Mouse (Mus musculus) megakaryocyte progenitor cell, adult 5-6 weeks (primary cell): ENCODE measurements at regions not wholly inside any gene's neighbourhood (a gene's known extent, or its start where the extent isn't known, plus 50 kb on each side); places are given as distances from the start of the nearest gene placed in this dataset.

ENCODE experiments used
- ATAC-seq: replicated peaks from 2 replicates; pipeline ENCODE4 v1.8.0; 2016; ENCODE audit warnings: mild to moderate bottlenecking, moderate TSS enrichment, inconsistent platforms; ENCODE audit not compliant: poor library complexity

DNA sequence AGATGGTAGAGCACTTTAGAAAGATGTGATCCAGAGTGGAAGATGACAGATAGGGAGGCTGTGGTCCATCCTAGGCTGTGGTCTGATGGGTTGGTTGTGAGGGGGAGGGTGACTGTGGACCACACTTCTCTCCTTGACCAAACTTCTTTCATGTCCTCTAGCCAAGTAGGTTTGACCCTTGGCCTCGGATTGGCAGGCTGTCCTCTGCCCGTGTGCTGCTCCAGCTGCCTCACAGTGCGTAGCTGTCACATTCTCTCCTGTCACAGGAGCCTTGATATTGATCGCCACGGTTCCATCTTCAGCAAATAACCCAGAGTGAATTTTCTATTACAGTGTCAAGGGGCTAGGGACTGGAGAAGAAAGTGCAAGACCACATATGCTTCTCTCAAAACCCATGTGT lies 506.9 kb downstream of the Tbc1d22a start:
- ATAC-seq: no peak

DNA sequence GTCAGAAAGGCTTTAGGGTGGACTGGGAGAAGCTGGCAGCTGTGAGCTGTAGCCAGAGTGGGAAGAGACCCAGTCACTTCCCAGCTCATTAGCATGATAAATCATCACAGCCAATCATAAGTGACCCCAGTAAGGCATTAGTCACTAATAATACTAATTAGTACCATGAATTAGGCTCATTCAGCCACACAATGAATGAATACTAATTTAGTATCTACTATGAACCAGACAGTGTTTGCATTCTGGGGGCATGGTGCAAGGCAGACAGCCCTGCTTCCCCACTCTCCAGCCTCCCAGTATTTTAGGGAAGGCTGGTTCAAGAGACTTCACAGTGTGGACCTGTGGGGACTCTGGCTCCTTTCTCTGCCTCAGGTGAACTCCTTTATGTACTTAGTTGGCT lies 523.7 kb downstream of the Tbc1d22a start:
- ATAC-seq: no peak

DNA sequence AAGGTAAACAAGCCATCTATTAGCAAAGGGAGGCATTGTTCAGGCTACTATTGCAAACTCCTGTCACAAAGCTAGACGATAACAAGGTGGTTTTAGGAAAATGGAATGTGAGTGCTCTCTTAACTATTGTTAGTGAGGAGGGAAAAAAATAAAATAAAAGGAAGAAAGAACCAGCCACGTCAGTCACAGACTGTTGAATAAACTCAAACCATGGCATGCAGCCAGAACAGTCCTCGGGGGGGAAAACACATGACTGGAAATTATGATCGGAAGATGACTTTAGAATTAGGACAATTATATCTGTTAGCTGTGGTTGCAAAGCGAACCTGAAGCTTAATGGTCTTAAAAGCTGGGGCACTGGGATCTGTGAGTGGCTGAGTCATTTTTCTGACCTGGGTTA lies 524.1 kb downstream of the Tbc1d22a start:
- ATAC-seq: no peak

DNA sequence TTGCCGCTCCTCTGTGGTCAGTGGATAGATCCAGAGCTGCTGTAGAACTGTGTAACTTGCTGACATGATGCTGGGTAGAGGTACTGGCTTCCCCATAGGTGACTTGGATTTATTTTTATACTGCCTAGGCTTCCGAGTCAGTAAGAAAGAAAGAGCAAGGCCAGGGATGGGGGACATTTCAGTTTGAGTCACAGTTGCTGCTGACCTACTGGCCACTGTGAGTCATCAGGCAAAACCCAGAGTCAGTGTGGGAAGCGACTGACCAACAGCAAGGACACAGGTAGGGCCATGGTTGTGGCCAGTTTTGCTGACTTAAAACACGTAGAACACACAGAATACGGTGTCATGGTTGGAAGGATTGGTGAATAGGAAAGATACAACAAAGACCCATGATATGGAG lies 524.5 kb downstream of the Tbc1d22a start:
- no peak for ATAC-seq

DNA sequence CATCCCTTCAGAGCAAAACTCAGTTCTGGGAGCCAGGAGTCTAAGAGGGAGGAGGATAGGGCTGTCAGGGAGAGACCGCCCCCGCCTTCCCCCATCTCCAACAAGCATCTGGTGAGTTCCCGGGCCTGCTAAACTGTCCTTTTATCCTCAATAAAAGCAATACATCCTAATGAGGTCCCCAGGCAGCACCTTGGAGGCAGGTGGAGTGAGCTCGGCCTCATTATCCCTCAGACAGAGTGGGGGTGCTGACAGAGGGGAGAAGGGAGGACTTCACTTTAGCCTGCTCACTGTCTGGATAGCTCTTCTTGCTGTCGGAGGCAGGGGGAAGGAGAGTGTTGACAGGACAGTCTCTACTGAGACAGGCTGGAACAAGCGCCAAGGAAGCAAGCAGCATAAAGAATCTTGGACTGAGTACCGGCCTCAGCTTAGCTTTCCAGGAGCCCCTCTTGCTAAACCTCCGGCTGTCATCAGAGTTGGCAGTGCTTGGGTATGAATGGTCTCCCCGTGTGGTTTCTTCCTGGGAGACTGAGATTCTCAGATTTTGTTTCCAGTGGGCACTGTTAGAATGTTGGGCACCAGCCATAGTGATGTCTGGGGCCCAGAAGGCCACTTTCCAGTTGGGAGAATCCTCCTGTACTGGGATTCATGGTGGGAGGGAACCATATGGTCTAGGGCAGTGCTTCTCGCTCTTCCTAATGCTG lies 537.3 kb downstream of the Tbc1d22a start:
- no peak for ATAC-seq

DNA sequence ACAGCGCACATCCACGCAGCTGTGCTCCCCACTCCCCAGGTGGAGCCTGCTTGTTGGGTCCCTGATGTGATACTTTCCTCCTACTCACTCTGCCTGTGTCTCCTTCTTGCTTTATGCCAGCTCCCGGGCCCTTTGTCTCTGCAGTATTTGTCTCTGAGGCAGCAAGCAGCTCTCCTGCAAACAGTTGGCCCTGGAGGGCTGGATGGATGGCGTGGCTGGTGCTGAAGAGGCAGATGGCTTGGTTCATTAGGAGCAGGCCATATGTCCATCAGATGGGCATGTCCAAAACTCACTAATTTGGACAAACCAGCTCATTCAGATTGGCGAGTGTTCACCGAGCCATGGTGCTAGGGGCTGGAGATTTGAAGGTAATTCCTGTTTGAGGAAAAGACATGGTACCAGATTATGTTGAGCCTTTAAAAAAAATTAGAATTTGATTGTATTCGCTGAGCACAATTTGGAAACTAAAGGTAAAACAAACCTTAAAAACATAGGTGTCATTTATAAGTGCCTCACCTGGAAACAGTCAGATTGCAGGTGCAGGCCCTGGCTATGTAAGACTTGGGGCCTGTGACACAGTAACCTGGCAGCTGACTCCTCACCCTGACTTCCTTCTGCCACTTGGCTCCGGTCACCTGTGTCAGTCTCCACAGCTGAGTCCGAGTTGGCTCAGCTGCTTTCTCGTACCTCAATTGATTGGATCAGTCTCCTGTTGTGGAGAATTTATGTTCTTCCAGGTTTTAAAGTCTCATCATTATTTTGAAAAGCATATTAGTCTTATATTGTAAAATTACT lies 549.5 kb downstream of the Tbc1d22a start:
- ATAC-seq: no peak

DNA sequence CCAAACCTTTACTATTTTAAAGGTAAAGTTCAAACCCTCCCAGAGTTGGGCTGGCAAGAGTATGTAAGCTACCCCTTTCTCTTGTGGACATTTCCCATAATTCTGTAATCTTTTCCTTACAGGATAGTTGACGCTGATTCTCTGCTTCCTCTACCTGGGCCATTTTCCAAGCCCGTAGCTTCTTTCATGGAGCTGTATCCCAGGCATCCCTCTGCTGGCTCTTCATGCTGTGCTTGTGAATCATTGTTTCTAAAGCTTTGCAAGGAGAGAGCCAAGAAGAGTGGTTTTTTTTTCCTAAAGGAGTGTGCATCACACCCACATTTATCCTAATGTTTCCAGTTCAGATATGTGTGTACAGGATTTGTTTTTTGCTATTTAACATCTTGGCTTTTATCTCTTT lies 553.4 kb downstream of the Tbc1d22a start:
- ATAC-seq: no peak

DNA sequence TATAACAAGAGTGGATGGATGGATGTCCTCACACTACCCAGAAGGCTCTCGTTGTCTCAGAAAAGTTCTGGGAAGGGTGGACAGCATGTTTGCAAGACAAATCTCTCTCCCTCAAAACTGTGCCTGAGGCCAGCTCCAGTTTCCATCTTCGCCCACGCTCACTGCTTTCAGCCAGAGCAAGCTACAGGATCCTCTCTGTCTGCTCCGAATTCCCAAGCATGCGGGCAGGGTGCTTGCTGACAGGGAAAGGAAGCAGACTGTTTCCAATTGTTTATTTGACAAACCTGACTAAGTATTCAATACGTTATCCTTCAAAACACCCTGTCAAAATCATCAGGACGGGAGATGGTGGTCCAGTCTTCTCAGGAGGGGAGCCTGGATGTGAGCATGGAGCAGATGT lies 558.8 kb downstream of the Tbc1d22a start:
- ATAC-seq: no peak

DNA sequence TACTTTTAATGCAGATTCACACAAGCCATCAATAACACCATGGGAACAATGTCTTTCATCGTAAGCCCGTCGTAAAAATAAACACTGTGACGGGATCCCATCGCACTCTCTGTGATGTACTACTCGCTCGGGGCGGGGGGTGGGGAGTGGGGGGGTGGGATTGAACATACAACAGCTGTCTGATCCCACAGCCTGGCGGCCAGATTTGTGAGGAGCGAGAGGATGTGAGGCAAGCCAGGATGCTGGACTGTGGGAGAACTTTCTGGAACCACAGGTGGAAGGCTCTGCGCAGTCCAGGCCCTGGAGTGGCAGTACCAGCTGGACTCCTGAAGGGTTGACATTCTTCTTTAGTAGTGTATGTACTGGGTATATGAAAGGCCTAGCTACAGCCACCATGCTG lies 563.7 kb downstream of the Tbc1d22a start:
- no peak for ATAC-seq

DNA sequence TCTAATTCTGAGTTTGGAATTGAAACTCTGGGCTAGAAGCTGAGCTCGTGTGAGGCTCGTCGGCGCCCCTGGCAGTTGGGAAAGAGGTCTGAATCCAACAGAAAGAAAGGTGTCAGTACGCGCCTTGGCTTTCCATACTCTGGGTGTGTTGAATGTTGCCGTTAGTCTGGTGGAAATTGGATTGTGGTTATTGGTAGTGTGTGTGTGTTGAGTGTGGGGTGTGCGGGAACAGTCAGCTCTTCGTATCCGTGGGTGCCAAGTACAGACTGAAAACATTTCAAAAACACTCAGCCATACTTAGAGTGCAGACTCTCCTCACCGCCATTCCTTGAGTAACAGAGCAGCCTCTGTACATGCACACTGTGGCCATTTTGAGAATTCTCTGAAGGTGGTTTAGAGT lies 566.9 kb downstream of the Tbc1d22a start:
- ATAC-seq: no peak

DNA sequence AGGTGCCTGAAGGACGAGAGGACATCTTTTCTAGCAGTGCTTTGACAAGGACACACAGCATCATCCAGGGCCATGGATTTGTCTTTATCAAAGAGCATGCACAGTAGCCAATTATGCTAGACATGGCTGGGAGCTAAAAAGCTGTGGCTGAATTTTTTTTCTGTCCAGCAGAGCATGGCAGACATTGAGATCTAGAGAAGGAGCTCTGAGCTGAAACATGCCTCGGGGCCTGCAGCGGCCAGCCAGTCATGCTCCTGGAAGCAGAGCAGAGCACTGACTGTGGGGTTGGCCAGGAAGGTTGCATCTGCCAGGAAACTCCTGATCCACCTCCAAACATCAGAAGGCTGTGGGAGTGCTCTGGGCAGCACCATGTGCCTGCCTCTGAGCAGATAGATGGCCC lies 580.5 kb downstream of the Tbc1d22a start:
- ATAC-seq: no peak

DNA sequence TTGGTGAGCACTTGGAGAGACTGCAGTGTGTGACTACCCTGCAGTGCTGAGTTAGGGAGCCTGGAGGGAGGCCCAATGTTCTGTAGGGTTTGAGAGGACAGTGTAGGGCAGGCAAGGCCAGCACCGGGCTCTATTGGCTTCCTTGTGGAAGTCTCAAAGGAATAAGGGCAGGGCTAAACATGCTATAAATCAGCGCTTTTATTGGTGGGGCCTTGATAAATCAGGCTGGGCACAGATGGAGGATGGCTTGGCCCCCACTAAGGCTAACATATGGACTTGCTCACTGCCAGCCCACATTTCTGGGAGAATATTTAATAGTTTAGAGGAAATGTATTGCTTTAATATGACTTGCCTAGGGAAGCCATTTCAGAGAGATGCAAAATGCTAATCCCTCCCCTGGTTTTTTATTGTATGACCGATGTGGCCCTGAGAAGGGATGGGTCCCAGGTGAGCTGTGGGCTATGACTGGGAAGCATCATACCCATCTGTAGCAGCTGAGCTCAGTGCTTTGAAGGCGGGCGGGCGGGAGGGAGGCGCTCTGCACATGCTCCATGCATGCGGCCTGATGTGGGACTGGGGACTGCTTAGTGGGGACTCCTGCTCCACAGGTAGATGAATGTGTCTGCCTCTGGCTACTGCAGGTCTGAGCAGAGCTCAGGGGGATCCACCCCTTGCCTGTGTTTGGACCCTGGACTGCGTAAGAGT lies 584.4 kb downstream of the Tbc1d22a start:
- ATAC-seq: no peak

DNA sequence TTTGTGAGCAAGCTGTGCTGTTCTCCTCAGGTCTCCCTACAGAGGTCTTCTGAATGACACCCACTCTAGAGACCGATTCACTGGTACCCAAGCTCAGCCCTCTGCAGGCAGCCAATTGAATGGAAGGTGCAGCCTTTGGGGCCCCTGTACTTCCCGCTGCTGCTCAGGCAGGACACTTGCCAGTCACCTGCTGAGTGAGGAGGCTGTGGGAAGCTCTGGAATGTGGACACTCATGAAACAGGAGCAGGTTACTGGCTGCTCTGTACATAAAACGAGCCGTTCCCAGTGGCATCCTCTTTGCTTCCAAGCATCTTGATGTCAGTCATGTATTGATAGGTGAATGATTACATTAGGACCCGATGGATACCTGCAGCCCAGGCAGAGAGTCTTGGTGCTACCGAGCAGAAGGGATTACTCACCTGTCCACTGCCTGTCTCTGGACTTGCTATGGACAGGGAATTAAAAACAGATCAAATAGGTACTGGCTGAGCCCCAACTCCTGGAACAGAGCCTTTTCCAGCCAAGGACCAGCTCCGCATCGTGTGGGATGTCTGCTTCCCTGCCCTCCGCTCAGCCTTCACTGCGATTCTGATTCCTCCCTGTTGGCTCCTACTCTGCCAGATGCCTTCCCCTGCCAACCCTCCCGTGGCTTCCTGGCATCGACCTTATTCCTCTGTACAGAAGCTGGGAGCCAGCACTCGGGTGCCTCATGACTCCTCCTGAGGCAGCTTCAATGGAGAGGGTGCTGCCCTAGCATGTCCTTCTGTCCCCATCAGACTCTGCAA lies 593.2 kb downstream of the Tbc1d22a start:
- ATAC-seq: no peak

DNA sequence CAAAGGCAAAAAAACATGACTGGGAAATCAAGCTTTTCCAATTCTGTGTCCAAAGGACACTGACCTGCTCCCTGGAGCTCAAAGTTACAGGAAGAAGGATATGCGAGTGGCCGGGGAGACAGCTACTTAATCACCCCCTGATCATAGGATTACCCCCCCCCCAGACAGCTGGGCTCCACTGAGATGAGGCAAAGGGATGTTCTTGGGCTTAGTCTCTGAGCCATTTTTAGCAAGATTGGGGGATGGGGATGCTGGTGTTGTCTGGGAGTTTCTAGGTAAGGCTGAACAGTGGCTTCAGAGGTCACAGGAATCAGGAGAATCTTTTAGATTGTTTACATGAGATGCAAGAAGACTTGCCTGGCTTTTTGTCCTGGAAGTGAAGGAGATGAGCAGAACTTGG lies 597.6 kb downstream of the Tbc1d22a start:
- ATAC-seq: no peak

DNA sequence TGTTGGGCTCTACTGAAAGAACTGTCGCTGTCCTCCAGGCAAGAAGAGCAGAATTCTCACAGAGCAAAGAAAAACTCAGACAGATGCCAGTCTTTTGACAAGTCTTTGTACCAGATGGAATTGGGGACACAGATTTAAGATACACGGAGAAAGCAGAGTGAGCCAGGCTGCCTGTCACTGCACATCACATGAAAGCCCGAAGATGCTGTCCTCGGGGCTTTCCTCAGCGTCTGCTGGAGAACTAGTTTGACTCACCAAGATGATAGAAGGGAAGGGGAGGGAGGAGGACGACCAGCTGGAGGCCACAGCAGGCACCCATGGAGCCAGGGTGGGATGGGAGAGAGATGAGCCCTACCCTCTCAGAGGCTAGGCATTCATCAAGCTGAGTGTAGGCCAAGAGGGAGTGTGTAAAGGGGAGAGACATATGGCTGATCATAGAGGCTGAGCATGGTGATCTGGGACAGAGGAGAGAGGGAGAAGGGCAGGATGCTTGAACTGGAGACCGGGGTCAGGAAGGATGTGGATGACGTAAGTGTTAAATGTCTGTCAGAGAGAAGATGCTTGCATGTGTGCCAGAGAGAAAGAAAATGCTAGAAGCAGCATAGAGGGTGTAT lies 600.7 kb downstream of the Tbc1d22a start:
- ATAC-seq: no peak

DNA sequence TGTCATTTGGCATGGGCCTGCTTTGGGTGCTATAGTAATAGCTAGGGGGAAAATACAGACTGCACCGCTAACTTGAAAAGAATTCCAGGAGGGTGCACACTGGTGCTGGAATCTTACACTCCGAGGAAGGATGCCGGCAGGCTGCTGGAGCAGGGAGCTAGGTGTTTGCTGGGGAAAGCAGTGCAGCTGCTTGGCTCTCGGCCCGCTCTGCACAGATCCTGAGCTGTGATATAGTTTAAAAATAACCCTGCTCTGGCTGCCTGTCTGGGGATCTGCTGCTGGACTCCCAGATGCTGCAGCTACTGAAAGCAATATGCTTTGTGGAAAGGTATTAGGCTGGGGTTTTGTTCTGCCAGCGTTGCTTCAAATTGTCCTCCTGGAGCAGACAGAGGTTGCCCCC lies 621.7 kb downstream of the Tbc1d22a start:
- ATAC-seq: no peak

DNA sequence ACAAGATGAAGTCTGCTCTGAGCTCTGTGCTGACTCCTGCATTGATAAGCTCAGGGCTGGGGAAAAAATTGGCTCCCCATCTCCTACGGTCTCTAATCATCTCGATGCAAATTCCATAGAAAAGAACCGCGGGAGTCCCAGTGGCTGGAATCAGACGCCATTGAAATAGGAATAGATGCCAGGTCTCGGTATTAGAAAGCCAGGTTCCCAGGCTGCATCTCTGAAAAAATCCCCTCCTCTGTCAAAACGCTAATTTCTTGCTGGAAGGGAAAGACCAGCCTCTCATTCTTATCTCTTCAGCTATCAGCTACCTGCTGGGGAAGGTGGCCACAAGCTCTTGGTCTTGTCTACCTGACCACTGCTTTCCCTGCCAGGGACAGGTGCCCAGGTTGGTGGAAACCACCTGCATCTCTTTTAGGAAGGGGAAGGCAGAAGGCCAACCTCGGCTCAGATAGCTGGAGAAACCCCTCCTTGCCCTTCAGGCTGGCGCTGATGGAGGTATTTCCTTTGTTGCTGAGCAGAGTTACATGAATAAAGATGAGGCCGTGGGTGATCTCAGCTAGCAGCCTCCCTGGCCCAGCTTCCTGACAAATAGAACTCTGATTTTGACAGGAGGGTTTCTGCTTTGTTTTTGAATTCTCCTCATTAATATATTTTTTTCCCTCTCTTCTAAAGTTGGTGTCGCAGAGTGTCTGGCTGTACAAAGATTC lies 638.1 kb downstream of the Tbc1d22a start:
- ATAC-seq: no peak

DNA sequence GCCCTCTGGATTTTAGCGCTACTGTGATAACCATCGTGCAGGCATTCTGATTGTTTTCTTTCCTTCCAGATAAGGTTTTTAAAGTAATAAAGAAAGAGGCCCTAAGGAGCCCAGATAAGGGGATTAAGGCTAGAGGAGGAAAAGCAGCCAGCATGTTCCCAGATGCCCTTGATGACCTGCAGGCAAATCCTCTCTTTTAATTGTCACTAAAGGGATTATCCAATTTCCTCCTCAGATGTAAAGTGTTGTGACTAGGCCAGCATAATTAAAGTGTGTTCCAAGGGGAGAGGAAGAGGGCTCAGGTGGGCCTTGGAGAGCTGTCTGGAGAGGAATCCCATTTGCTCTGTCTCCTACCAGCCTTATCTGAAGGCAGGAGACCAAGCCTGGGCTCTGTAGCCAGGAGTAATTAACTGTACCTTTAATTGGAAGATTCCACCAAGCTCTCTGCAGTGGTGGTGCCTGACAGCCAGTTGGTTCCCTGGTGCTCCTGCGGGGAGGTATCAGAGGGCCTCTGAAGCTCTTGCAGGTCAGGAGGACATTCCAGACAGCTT lies 644.2 kb downstream of the Tbc1d22a start:
- no peak for ATAC-seq

DNA sequence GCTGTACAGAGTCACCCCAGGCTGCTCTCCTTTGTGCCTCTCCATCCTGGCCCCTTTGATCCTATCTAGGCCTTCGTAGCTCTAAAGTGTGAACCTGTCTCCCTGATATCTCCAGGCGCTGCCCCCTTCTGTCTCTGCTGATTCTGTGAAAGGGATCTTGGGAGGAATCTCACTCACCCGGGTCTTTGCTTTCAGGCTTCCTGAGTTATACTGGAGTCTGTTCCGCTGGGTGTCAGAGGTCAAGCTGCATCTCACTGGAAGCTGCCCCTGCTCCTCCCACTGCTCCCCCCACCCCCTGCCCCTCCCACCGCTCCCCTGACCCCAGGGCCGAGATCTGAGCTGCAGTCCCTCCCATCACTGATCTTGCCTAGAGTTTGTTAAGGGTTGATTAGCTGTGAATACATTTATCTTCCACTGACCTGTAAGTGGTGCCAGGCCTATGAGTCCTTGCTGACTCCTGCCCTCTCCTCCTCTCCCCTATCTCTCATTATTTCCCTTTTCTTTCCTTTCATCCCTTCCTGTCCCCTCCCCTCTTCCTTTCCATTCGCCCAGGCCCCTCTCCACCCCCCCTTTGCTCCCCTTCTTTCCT lies 661.6 kb downstream of the Tbc1d22a start:
- ATAC-seq: no peak

DNA sequence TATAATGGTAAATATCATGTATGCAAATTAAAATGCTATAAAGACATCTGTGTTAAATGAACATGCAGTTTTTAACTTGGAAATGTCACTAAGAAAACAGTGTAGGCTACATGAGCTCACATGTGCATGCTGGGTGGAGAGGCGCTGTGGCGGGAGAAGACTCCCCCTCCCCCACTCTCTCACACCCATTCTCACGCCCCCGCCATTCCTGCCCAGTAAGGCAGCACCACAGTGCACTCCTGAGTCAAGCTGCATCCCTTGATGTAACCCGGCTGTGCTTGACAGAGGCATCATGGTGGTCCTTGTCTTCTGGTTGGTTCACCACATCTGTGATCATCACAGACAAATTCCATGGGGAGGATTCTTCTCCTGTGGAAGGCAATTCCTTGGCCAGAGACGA lies 647.1 kb upstream of the Fam19a5 start:
- ATAC-seq: no peak
